Mouse (Mus musculus) embryonic fibroblast, embryonic 13.5 days (primary cell): Measurements from ENCODE around the gene Jpt1.

Experiments used
- CTCF ChIP-seq: IDR thresholded peaks from 2 replicates; pipeline ENCODE4 v1.5.1; 2011; ENCODE audit warnings: mild to moderate bottlenecking, control low read depth, low read length, moderate library complexity, borderline replicate concordance; ENCODE audit not compliant: insufficient read depth
- POLR2A ChIP-seq: IDR thresholded peaks from 2 replicates; pipeline ENCODE4 v1.6.1; 2011; ENCODE audit warnings: low read depth, mild to moderate bottlenecking, control low read depth, low read length, moderate library complexity

DNA sequence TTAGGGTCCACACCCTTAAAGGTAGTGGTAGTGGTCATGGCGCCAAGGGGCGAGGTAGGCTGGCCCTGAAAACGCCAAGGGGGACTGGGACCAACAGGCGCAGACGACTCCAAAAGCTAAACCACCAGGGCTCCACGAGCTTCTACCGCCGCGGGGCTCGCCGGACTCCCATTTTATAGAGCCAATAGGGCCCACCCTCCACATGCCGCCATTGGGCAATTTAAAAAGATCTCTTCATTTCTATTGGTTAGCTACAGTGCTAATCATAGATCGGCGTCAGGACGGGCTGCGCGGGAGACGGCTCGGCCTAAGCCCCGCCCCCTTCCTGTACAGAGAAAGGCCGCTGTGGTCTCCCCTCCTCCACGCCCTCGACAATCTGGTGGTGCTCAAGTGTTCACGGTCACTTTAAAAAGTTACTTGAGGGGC, at the start of gene Jpt1:
- TF ChIP-seq CTCF = no peak
- TF ChIP-seq POLR2A = peak; percentile 99
